Mouse (Mus musculus) adrenal gland, adult (tissue): ENCODE measurements around the gene Dgka.
"Not testable (repeated sequence)": the region's sequence is repeated elsewhere in the genome, so short reads cannot be mapped to it uniquely, and the experiment has no call there.

Source experiments
- DNase-seq, 2 experiments: peaks; one replicate each; pipeline ENCODE4 v3.0.0; 2022 to 2023; ENCODE audit warnings: low spot score in 1 of 2; ENCODE audit not compliant: inconsistent age in 2 of 2

The Dgka gene

GRCm38 (mm10) chr10:128737435-128737834 is 7.2 kb downstream of the Dgka start:
- DNase-seq, result peak; percentile 72 to 86

GRCm38 (mm10) chr10:128731992-128732391 is 12.7 kb downstream of the Dgka start:
- DNase-seq, result no peak

GRCm38 (mm10) chr10:128731002-128731433 is 13.6 kb downstream of the Dgka start:
- DNase-seq, result peak; percentile 70 to 90

DNA sequence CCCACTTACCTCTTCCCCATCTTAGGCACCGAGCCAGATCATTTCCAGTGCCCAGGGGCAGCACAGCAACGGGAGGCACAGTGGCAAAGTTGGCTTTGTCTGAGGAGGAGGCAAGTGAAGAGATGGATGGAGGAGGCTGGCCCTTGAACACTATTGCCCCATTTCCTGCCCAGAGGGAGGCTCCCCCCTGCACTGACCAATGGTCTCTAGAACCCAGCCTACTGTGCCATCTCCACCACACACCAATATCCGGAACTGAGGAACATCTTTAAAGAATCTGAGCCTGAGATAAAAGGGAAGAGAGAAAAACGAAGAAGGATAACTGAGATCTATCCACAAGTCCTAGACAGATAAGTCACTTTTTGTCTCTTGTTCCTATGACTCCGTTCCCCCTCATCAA is 16.6 kb downstream of the Dgka start:
- DNase-seq, result no peak

DNA sequence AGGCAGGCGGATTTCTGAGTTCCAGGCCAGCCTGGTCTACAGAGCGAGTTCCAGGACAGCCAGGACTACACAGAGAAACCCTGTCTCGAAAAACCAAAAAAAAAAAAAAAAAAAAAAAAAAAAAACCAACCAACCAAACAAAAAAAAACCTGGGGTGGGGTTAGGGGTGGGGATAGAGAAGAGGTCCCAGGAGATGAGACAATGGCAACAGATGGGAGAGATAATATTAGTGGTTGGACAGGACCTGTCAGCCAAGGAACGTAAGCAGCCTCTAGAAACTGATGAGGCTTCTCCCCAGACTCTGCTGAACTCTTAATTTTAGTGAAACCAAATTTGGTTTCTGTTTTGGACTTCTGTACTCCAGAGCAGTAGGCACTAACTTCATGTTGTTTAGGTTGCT is 19.2 kb downstream of the Dgka start:
- not testable (repeated sequence) for DNase-seq

- DNase-seq, result no peak
These were observed 28.8 kb downstream of the Dgka start for GRCm38 (mm10) chr10:128715559-128716537.

GRCm38 (mm10) chr10:128711318-128711717 is 33.3 kb downstream of the Dgka start:
- DNase-seq, result not testable (repeated sequence)

GRCm38 (mm10) chr10:128705317-128705693 is 39.4 kb downstream of the Dgka start:
- peak in 1 of 2 experiments; percentile 37 for DNase-seq

GRCm38 (mm10) chr10:128704491-128705316 is 40.0 kb downstream of the Dgka start, which contains the start of gene Cdk2:
TSS of gene Cdk2 (minus strand) at chr10:128705031.
- DNase-seq, result peak; percentile 94 to 97

GRCm38 (mm10) chr10:128703895-128704294 is 40.8 kb downstream of the Dgka start, which contains the start of gene Pmel:
TSS of gene Pmel (plus strand) at chr10:128704195.
- no peak for DNase-seq

- peak; percentile 42 to 58 for DNase-seq
These were observed 42.2 kb downstream of the Dgka start for GRCm38 (mm10) chr10:128702328-128703007.

GRCm38 (mm10) chr10:128700712-128701111 is 43.9 kb downstream of the Dgka start:
- DNase-seq, result no peak

DNA sequence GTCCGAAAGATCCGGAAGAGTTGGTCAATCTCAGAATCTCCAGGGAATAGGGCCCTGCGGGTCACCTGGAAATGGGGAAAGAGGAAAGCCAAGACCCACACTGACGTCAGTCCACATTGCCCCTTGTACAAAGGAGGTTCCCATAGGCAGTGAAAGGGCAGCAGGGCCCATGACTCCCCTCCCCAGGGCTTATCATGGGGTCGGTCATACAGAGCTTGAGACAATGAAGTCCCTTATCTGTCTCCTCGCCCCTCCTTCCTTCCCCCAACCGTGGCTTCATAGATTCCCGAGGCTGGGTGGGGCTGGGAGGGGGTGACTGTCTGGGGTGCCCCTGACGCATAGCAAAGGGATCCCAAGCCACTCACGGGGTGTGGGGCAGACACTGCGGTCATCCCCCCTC is 45.0 kb downstream of the Dgka start:
- no peak for DNase-seq

- DNase-seq, result no peak
These were observed 45.6 kb downstream of the Dgka start for GRCm38 (mm10) chr10:128699006-128699405.

GRCm38 (mm10) chr10:128697072-128697725 is 47.5 kb downstream of the Dgka start:
- no peak for DNase-seq

DNA sequence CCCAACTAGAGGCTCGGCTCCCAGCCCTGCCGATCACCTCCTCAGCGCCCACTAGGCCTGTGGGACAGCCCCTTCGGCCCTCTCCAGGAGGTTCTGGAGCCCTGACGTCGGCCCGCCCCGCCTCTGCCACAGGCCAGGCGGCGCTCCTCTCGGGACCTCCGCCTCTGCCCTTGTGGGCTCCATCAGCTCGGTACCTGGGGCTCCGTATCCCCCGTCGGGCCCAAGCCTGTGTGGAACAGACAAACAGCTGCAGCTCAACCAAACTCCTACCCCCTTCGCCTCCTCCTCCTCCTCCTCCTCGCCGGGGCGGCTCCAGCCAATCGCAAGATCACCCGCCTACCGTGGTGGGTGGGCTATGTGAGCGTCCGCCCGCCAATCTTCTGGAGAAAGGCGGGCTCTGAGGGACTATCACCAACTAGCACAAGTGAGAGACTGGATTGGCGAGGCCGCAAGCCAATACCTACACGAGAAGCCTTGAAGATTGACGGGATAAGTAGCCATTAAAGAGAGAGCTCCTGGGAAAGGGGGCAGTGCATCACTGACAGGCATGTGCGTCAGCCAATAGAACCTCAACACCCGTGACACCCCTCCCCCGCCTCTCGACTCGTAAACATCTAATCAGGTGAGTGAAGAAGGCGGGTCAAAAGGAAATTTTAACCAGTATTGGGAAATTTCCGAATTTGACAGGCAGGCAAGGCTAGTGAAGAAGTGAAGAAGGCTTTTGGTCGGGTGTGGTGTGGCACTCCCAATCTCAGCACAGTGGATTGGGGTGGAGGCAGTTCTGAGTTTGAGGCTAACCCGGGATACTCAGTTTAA is 48.5 kb downstream of the Dgka start, which contains the start of gene Rab5b:
Gene Rab5b (minus strand): TSS at position 273 of the 816 bp plus-strand sequence.
- peak; percentile 99 to 100 for DNase-seq

DNA sequence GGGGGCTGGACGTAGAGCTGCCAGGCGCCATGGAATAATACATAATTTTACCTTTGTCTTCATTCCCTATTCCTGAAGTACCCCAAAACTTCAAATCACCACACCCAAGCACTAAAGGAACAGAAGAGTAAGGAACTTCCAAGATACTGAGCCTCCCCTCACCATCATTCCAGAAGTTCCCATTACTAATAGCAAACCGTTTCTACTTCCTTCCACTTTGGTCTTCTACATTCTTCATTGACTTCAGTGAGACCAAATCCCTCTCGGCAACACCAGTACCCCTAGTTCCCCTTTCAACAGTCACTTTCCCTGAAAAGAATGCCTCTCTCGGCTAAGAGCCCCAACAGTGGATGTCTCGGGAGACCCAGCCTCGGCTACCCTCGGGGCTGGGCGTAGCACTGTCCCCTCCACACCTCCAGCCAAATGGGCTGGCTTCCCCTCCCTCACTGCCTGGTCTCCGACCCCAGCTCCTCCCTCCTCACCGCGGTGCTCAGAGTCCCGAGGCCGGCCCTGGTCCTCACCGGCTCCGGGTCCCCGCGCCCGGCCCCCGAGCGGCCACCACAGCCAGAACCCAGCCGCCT is 49.2 kb downstream of the Dgka start:
- peak in 1 of 2 experiments; percentile 25 for DNase-seq

- peak in 1 of 2 experiments; percentile 75 for DNase-seq
These were observed 70.1 kb downstream of the Dgka start for GRCm38 (mm10) chr10:128674469-128675008.
